Mouse (Mus musculus): Measurements from ENCODE around the gene Sun1.

Sun1 gene

DNA sequence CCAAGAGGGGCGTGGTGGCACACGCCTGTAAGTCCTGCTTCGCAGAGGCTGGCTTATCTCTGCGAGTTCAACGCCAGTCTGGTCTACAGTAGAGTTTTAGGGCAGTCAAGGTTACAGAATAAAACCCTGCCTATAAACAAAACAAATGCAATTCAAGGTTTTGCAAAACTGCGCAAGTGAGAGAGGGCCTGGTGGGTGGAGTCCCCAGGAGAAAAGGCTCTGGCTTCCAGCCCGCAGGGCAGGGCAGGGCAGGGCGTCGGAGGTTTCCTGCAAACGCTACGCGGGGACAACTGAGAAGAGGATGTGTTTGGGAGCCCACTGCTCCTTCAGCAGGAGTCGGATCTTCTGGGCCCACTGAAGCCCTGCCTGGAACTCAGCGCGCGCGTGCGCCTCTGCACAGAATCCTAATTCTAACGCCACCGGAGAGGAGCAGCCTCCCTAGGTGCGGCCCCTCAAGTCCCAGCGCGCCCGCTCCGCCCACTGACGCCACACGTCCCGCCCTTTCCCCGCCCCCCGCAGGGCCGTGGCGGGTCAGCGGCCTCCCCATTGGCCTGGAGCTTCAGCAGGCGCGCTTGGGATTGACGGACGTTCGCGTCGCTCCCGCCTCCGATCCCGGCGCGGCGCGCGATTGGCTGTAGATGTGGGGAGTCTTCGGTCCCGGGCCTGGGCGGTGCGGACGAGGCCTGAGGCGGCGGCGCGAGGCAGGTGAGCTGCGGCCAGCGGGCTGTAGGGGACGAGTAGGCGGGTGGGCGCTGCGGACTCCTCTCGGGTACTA lies at the start of gene Sun1:
Gene Sun1, plus strand, starts transcription at position 643 of the 775 bp plus-strand sequence.
- peak; percentile 97 to 99 for DNase-seq

DNA sequence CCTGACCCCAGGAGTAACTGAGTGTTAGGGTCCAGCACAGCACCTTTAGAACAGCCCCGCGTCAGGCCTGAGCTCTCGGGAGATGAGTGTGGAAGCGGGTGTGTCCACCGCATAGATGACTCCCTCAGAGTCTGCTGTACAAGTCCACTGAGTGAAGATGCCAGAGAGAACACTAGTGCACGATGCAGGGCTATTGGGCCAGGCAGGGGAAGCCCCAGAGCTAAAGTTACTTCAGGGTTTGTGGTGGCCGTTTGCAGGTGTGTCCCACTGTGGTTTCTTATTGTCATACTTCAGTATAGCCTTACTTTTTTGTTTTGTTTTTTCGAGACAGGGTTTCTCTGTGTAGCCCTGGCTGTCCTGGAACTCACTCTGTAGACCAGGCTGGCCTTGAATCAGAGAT lies 39.5 kb upstream of the Sun1 start:
- no peak for DNase-seq

DNA sequence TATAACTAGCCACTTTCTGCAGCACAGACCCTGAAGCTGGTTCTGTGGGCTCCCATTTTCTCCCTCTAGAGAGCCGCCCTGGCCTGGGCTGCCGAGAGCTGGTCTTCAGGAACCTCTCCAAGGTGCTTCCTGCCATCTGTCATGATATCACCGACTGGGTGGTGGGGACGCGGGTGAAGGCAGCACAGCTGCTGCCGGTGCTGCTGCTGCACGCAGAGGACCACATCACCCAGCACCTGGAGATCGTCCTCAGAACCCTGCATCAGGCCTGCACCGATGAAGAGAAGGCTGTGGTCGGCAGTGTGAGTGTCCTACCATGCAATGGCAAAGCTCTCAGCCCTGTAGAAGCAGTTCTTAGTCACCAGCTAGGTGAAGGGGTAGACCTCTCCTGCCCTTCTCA lies 38.8 kb upstream of the Sun1 start:
- DNase-seq = no peak

DNA sequence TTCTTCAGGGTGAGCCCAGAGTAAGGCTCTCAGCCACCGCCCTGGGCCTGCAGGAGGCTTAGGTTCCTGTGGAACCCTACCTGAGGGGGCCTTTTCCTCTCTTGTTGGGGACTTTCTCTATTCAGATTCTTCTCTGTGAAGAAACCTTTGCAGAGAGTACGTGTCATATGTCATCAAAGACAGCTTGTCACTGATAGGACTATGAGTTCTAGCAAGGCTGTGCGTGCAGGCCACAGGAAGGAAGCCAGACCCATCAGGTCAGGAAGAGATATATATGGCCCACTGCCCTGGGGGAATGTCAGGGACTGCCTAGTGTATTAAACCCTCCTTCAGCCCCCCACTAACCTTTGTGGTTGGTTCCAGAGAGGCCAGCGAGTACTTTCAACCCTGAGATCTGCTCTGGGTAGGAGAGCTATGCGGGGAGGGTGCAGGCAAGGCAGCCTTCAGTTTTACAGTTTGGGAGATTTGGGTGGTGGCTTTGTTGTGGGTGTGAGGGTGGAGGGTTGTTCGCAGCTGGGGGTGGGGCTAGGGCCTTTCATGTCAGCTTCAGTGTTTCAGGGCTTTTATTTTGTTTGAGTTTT lies 33.6 kb upstream of the Sun1 start:
- DNase-seq = no peak

DNA sequence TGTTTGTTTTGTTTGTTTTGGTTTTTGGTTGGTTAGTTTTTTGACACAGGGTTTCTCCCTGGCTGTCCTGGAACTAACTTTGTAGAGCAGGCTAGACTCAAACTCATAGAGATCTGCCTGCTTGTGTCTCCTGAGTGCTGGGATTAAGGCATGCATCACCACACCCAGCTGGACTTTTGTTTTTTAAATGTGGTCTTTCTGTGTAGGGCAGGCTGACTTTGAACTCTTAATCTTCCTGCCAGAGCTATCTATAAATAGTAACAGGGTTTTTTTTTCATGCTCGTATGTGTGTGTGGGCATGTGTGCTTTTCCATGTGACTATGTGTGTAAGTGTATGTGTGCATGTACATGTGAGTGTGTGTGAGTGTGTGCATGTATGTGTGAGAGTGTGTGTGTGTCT lies 32.9 kb upstream of the Sun1 start:
- no peak for DNase-seq

DNA sequence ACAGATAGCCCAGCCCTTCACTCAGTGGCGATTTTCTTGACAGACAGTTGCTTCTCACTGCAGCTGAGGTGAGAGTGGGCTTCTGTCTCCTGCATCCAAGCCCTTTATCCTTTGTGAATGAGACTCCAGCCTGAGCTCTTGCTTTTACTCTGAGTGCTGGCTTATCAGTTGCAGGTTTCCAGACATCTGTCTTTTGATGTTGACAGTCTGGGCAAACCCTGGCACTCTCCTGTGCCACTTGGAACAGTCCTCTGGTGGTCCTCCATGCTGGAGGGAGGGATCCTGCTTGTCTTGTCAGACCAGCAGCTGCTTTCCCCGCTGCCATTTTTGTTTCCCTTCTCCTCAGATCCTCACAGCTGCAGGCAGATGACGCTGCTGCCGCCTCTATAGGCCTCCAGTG lies 28.5 kb upstream of the Sun1 start:
- no peak for DNase-seq

DNA sequence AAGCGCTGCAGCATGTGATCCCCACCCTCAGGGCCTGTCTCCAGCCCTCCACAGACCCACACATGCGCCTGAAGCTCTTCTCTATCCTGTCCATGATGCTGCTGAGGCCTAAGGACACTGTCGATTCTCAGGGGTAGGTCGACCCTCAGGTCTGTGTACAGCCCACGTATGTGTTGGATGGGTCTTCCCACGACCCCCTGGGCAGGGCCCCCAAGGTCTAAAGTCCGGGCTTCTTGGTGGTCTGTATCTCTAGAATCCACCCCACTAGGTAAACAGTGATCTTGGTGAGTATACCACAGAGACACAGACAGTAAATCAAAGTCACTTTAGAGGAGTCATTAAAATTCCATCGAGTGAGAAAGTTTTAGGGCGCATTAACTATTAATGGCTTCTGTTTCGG lies 26.3 kb upstream of the Sun1 start:
- no peak for DNase-seq

DNA sequence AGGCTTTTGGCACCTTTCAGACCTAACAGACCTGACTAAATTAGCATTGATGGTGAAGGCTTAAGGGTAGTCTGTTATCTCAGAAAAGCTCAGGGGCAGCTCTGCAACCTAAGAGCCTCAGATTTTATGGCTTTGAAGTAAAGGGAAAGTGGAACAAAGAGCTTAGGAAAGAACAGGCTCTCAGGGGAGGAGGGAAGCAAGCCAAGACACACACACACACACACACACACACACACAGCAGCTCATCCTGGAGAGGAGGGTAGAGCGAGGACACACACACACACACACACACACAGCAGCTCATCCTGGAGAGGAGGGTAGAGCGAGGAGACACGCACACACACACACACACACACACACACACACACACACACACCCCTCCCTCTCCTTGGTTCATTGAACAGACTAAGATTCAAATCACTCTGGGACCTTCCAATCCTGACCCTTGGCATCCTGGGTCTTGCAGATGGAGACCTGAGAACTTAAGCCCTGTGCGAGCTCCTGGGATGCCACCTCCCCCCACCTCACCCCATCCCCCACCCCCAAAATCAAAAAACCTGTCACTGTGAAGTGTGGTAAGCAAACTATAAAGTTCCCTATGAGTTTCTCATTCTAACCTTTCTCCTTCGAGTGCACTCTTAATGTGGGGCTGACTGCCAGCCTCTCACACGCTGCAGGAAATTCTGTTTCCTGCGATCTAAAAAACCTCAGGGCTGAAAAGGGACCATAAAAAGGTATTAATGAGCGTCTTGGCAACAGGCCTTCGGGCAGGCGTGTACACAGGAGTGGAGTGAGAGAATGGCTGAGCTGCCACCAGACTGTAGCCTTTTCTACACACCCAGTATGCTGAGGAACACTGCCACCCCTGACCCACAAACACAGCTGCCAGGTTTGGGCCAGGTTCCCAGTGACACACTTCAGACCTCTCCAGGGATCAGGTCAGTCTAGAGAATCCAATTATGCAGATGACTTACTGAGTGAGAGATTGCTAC lies 25.6 kb upstream of the Sun1 start:
- peak; percentile 19 to 31 for DNase-seq

DNA sequence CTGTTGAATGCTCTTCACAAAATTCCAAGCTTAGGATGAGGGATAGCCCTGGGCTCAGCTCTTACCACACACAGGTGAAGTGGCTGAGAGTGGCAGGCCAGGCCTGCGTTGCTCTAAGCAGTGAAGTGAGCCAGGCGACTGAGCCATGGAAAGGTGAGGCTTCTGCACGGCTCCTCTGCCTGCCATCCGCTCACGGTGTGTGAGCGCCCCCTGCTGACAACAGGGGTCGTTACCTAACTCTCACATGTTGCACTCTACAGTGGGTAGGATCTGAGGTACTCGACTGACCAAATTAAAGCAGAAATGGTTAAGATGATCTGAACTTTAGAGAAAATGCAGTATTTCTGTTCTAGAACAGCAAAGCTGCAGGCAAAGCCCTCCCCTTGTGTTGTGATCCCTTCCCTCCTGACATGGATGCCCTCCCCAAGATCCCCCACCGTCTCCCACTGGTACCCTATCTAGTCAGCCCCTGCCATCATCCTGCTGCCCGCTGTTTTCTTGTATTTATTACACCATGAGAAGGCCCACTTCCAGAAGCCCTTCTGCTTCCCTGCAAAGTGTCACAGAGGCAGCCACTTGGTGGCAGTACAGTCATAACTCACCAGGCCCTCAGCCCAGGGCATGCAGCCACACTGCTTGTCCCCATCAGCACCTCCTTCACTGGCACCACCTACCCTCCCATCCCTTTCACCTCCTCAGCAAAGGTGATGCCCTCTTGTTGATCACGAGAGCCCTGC lies 21.4 kb upstream of the Sun1 start:
- peak; percentile 86 to 87 for DNase-seq

DNA sequence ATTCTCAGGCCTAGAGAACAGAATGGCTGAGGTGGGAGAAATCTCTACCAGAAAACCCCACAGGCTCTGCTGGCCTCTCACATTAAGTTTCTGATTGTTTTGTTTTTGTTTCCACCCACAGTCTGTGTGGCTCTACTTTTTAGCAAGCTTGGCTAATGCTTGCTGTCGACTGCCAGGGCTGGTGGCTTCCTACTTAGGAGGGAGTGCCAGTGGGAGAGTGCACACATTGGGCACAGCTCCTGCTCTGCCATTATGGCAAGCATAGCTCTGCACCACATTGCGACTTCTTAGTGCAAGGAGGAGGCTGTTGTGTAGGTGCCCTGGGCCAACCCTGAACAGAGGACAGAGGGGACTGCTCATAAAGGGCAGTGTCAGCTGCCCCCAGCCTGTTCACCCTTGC lies 17.3 kb upstream of the Sun1 start:
- DNase-seq = no peak

DNA sequence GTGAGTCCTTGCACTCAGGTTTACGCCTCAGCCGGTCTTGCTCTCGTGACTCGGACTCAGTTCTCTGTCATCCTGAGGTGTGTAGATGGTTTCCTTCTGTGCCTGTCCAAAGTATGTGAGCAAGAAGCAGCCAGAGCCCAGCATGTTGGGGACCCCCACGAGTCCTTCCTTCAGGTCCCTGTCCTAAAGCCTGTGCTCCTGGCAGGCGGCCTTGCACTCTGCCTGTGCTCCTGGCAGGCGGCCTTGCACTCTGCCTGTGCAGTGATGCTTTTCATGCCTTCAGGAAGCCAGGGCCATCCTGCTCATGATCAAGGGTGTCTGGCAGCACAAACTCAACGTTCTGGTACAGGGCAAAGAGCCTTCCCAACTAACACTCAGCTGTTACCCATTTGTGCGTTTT lies 16.8 kb upstream of the Sun1 start:
- DNase-seq = peak; percentile 33 to 44

DNA sequence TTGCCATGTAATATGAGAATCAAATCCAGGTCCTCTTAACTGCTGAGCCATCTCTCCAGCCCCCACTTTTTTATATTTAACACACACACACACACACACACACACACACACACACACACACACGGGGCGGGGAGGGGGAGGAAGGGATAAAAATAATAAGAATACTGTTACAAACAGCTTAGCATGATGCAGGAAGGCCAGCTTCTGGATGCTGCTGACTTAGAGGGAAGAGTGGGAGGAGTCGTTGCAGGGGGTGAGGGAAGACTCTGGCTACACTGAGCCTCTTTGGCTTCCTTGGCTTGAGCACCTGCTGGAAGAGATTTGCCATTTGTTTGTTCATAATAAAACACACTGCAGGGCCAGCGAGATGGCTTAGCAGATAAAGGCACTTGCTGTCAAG lies 15.5 kb upstream of the Sun1 start:
- DNase-seq = no peak

DNA sequence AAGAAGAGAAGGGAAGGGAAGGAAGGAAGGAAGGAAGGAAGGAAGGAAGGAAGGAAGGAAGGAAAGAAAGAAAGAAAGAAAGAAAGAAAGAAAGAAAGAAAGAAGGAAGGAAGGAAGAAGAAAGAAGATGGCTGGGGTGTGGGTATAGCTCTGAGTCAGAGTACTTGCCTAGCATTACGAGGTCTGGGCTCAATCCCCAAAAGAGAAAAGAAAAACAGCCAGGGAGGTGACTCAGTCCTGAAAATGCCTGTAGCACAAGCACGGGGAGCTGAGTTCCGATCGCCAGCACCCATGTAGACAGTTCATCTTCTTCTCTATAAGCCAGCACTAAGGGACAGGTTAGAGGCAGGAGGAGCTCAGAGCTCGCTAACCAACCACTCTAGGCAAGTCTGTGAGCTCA lies 10.7 kb upstream of the Sun1 start:
- no peak for DNase-seq

DNA sequence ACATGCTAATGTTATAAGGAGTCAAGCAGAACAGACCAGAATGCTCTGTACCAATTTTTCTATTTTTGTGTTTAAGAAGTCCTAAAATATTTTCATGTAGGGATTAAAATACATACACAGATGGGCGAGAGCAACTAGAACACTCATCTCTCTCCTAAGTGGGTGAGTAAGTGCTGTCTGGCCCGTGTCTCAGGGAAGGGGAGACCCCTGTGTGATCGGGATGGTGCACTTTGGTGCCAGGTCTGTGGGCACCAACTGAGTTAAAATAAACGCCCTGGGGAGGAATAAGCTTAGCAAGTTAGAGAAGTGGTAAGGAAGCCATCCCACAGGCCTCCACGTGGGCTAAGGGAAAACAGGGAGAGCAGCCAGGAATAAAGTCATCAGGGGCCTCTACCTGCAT lies 9.5 kb upstream of the Sun1 start:
- DNase-seq = no peak

DNA sequence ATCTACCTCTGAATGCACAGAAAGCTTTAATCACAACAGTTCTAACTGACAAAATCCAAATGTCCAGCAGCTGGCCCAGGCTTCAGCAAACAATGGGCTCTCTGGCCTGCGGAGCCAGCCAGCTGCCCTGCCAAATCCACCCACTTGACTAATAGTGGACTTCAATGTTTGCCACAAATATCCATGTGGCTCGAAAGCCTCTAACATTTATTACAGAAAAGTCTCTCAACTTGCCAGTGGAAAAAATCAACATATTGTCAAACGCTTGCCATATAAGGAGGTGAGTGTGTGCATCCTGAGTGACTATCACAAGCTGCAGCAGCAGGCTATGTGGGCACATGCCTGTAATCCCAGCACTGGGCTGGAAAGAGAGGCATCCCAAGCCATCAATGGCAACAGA lies 1.7 kb upstream of the Sun1 start:
- no peak for DNase-seq

DNA sequence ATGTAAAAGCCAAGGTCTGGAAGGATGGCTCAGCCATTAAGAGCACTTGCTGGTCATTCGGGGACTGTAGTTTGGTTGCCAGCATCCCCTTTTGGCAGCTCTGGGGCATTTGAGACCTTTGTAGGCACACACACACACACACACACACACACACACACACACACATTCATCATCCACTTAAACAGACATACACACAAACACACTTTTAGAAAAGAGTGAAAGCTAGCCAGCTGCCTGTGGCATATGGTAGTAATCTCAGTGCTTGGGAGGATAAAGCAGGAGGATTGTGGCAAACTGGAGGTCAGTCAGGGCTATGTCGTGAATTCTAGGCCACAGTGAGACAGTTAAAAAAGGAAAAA lies 822 bp upstream of the Sun1 start:
- DNase-seq = no peak

DNA sequence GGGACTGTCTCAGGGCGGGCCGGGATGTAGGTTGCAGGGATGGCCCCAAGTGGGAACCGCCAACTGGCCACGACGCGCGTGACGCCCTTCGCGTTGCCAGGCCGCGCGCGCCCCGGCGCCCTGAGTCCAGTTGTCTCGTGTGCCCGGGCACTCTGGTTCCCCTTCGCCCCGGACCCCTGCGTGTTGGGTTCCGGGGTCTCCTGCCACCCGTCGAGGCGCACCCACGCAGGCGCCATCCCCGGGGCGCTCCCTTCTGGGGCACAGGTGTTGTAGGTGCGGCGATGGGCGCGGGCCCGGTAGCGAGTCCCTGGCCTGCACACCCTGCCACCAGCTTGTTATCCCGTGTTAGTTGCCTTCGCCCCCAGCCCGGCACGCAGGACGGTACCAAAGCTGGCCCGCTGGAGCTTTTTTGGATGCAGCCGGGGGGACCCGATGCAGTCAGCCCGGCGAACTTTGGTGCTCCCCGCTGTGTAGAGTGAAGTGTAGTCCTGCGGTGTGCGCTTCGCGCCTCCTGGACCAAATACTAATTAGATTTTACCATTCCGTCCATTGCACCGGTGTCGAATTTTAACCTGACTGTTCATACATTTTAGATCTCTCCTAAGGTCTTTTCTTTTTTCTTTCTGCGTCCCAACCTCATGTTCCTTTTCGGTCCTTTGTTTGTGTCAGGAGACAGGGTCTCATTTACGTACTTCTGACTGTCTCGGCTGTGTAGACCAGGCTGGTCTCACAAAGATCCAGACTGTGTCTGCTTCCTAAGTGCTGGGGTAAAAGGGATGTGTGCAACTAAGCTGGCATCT lies 533 bp downstream of the Sun1 start:
- DNase-seq = no peak

DNA sequence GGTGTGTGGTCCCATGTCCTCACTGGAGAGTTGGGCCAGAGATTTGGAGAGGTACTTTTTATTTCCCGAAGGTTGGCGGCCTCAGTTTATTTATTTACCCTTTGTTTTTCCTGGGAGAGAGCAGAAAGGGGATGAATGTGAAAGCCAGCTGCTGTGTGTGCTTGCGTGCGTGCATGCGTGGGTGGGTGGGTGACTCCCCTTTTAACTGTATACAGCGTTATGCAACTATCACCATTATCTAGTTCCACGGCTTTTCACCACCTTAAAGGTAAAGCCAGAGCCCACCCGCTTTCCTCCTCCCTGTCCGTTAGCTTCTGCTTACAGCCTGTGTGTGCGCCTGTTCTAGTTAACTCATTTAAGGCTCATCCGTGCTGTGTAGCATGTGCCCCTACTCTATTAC lies 1.7 kb downstream of the Sun1 start:
- no peak for DNase-seq

DNA sequence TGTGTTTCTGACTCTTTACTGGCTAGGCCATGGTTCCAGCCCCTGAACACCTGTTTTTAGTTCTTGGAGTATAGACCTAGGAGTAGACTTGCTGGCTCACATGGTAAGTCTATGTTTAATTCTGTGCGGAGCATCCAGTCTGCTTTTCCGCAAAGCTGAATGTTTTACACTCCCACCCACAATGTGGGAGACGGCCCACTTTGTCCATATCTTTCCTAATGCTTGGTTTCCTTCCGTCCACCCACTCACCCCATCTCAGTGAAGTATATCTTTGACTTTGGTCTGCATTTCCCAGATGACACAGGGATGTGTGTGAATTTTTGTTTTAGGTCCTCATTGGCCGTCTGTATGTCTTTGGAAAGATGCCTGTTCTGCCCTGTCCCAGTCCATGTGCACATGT lies 2.9 kb downstream of the Sun1 start:
- DNase-seq = no peak

DNA sequence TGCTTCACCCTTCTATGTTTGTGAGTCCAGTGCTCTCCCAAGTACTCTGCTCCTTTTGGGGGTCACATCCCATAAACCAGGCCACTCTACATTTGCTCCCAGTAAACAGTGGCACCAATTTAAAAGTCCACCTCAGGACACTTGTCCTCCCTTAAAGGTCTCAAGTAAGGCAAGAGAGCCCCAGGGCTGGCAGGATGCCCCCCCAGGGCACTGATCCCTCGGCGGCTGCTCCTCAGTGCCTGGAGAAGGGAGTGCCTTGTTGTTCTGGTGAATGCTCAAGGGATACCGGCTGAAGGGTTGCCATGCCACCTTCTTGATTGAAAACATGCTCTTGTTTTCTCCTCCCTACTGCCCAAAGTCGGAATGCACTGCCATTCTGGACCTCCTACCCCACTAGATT lies 5.6 kb downstream of the Sun1 start:
- no peak for DNase-seq

DNA sequence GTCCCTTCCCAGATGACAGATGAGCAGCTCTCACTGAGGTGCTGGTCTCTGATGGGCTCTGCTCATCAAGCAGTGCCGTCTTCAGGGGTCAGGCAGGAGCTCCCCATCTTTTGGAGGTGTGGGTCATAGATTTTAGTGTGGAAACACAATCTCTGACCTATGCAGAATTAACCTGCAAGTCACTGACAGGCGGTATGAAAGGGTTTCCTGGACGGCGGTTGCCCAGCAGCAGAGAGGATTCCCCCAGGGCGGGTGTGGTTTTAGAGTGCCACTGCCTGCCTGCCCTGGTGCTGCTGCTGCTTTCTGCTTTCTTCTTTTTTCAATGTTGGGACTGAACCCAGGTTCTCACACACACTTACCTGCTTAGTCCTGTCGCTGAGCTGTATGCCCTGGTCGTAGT lies 6.1 kb downstream of the Sun1 start:
- DNase-seq = no peak

DNA sequence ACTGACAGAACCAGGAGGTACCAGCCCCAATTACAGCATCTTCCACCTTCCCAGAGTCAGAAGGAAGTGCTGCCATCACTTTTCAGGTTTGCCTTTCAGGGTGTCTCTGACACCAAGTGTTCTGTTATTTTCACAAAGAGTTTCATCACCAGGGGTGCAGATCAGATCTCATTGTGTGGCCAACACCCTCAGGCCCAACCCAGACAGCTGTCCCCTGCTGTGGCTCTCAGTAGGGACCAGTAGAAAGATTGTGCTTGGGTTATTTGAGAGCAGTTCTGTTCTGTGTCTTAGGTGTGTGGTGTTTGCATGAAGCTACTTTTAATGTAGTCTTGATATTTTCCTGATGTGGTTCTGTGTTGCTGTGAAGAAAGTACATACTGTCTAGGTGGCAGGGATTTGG lies 7.7 kb downstream of the Sun1 start:
- no peak for DNase-seq
